9 mouse cellular contexts compared by ENCODE assay signal in the genomic region with DNA sequence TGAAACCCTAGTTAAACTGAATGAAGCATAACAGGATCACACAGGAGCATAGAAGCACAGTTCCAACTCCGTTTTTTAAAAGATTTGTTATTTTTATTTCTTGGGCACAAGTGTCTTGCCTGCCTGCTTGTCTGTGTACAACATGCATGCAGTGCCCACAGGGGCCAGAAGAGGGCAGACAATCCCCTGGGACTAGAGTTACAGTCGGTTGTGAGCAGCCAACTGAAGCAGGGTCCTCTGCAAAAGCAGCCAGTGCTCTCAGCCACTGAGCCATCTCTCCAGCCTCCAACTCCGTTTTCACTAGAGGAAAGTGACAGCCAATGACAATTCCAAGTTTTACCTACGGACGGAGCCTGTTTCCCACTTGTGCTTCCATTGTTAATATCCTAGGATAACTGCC. TPM values are rescaled to one million over a fixed set of nuclear protein-coding genes. Genes with fewer than 3 reads are reported as not detected.
DNase-seq lines count a peak whose midpoint lies in the region; ATAC-seq and TF ChIP-seq lines count a peak whose summit lies in the region.
"Had no signal": no experiment of that assay in that cellular context is flagged by ENCODE, and none has a peak within 500 bp of the region (broad histone marks: within the 10 kb centered on the region; RNA-seq: fewer than 3 reads in every experiment).

No protein-coding gene starts in this region.

- no peak overlapping the region for H3K4me3 ChIP-seq in CH12.LX (replicated peaks in 1 of 3; ENCODE audit: low read depth in 2 of 3, low read length in 2 of 3, poor library complexity in 1 of 3)
- H3K4me3 ChIP-seq in liver, embryonic 14.5 days (ENCODE audit: insufficient read depth in 1 of 2, low read depth in 2 of 2, low read length in 2 of 2): no peak overlapping the region
- H3K4me3 ChIP-seq: liver, embryonic 15.5 days; stomach, embryonic 15.5 days had no signal

- DNase-seq in kidney, adult 18-20 months: peak; percentile 33
- DNase-seq in kidney, adult 11 months: no peak
- DNase-seq in 416B (ENCODE audit: low read depth): peak; percentile 42
- peak; percentile 15 for DNase-seq in CH12.LX (ENCODE audit: extremely low read depth)
- peak; percentile 59 for DNase-seq in embryo, embryonic 11 days
- DNase-seq in liver, embryonic 14.5 days (ENCODE audit: low read depth in 3 of 3, low spot score in 3 of 3): no peak
- peak; percentile 45 for DNase-seq in thymus, postnatal 25 days

- TF ChIP-seq RAD21 in CH12.LX (IDR thresholded peaks at IDR 0.05; ENCODE audit: low read depth, low read length): no peak

- no peak for TF ChIP-seq EP300 in CH12.LX (IDR thresholded peaks at IDR 0.05; ENCODE audit: low read length)
- no peak for TF ChIP-seq EP300 in liver, embryonic 14.5 days (IDR thresholded peaks at IDR 0.05; ENCODE audit: low read depth)

- TF ChIP-seq CTCF in CH12.LX (conservative IDR thresholded peaks at IDR 0.05 in 1 of 2, IDR thresholded peaks at IDR 0.05 in 1 of 2; ENCODE audit: low read depth in 2 of 2, low read length in 2 of 2): no peak
- TF ChIP-seq CTCF in liver, embryonic 14.5 days (IDR thresholded peaks at IDR 0.05; ENCODE audit: low read depth): peak; percentile 68

- peaks cover 76% of the 10 kb centered on the region for H3K9me3 ChIP-seq in CH12.LX (replicated peaks; ENCODE audit: low read length)
- no peaks in the 10 kb centered on the region for H3K9me3 ChIP-seq in liver, embryonic 14.5 days (ENCODE audit: control insufficient read depth, low read length)
- H3K9me3 ChIP-seq: liver, embryonic 15.5 days; stomach, embryonic 15.5 days had no signal

- no peak overlapping the region for H3K9ac ChIP-seq in CH12.LX (ENCODE audit: insufficient read depth, low read depth)
- no peak overlapping the region for H3K9ac ChIP-seq in liver, embryonic 14.5 days (replicated peaks)
- H3K9ac ChIP-seq: liver, embryonic 15.5 days; stomach, embryonic 15.5 days had no signal

- no peak for TF ChIP-seq POLR2A in CH12.LX (IDR thresholded peaks at IDR 0.05; ENCODE audit: low read depth, low read length)

- H3K36me3 ChIP-seq in CH12.LX (replicated peaks in 1 of 2; ENCODE audit: control insufficient read depth in 1 of 2, insufficient read depth in 1 of 2, low read length in 1 of 2): no peaks in the 10 kb centered on the region
- H3K36me3 ChIP-seq in liver, embryonic 14.5 days (replicated peaks; ENCODE audit: control insufficient read depth, insufficient read depth, low read depth): no peaks in the 10 kb centered on the region
- H3K36me3 ChIP-seq: liver, embryonic 15.5 days; stomach, embryonic 15.5 days had no signal

- H3K4me1 ChIP-seq in CH12.LX (ENCODE audit: control insufficient read depth in 1 of 2, insufficient read depth in 2 of 2): no peaks in the 10 kb centered on the region
- no peaks in the 10 kb centered on the region for H3K4me1 ChIP-seq in liver, embryonic 14.5 days (replicated peaks; ENCODE audit: control insufficient read depth in 2 of 2, insufficient read depth in 2 of 2, low read length in 1 of 2)
- H3K4me1 ChIP-seq: liver, embryonic 15.5 days; stomach, embryonic 15.5 days had no signal

- dilution Hi-C loops in CH12.LX (cut with MboI; ENCODE audit: extremely low pct_ligation_motif_present, extremely low pct_unique_long_range_greater_than_20kb, low sequenced_read_pairs): no loop called here

- WGBS in liver, embryonic 14.5 days (ENCODE audit: insufficient replicate concordance): 40% methylated on average over 5 of the region's 5 CpGs

- no peak for ATAC-seq in liver, embryonic 14.5 days (ENCODE audit: insufficient read depth)

- H3K4me2 ChIP-seq in CH12.LX (ENCODE audit: insufficient read depth, low read depth, poor library complexity, severe bottlenecking): no peak overlapping the region
- H3K4me2 ChIP-seq in liver, embryonic 14.5 days (ENCODE audit: low read depth): no peak overlapping the region
- H3K4me2 ChIP-seq: liver, embryonic 15.5 days; stomach, embryonic 15.5 days had no signal

- H3K27me3 ChIP-seq in CH12.LX (replicated peaks): no peaks in the 10 kb centered on the region
- H3K27me3 ChIP-seq in liver, embryonic 14.5 days (ENCODE audit: control insufficient read depth, insufficient read depth, low read length): no peaks in the 10 kb centered on the region
- H3K27me3 ChIP-seq: liver, embryonic 15.5 days; stomach, embryonic 15.5 days had no signal

- H3K27ac ChIP-seq in CH12.LX (ENCODE audit: insufficient read depth, low read depth): no peak overlapping the region
- H3K27ac ChIP-seq in liver, embryonic 14.5 days: no peak overlapping the region
- H3K27ac ChIP-seq: liver, embryonic 15.5 days; stomach, embryonic 15.5 days had no signal

- in situ Hi-C loops in CH12.LX (cut with MboI; ENCODE audit: low pct_ligation_motif_present, low pct_unique_long_range_greater_than_20kb, low sequenced_read_pairs): no loop called here

- H3K79me2 ChIP-seq in CH12.LX (replicated peaks; ENCODE audit: control insufficient read depth, extremely low read depth, insufficient read depth, poor library complexity, severe bottlenecking): no peaks in the 10 kb centered on the region

TF ChIP-seq in CH12.LX, 34 proteins besides CTCF, POLR2A, EP300 and RAD21:
- TF ChIP-seq MYC (IDR thresholded peaks at IDR 0.05; ENCODE audit: low read depth, low read length) (no peak), ELF1 (IDR thresholded peaks at IDR 0.05; ENCODE audit: low read depth, low read length) (no peak)

RNA-seq across cellular contexts. Expression of a gene that starts 33.4 kb away (rescaled TPM):
- total RNA-seq in CH12.LX (2012; rRNA removed) (not detected in 2 replicates), CH12.LX (2014; rRNA removed) (not detected in 2 replicates)
- not detected in 2 replicates for polyA plus RNA-seq in CH12.LX (2012; ENCODE audit: insufficient read length, low read depth)
- 0.06 TPM in 1 of 2 replicates, not detected in the other for polyA plus RNA-seq in liver, embryonic 14.5 days (2012; rRNA removed)
- polyA plus RNA-seq in liver, embryonic 14.5 days (2014; fragmentation: Nextera tagmentation; extraction: Ambion mirVana): not detected in 2 replicates
- polyA plus RNA-seq: liver, embryonic 15.5 days had no signal

Comparison
In these comparisons a context has a peak if more than half of its experiments do, and no peak if none do; other contexts are left out.
1. DNase-seq: peak in kidney, adult 18-20 months (single experiment), 416B (single experiment), CH12.LX (single experiment), embryo, embryonic 11 days (single experiment) and thymus, postnatal 25 days (single experiment); none in kidney, adult 11 months (single experiment) and liver, embryonic 14.5 days (0 of 3).